Mouse (Mus musculus) liver, embryonic 11.5 days (tissue): ENCODE measurements around the gene Olfr1166. TPM values are rescaled to one million over a fixed set of nuclear protein-coding genes. Genes with fewer than 3 reads are reported as not detected.
"Not testable (repeated sequence)": the region's sequence is repeated elsewhere in the genome, so short reads cannot be mapped to it uniquely, and the experiment has no call there.

Experiments used
- ATAC-seq: fragments of 200-750 bp; cut with Nextera tagmentation; replicated peaks from 2 replicates; pipeline ENCODE4 v1.8.0; 2017; ENCODE audit warnings: moderate number of reproducible peaks, mild to moderate bottlenecking, moderate TSS enrichment, moderate library complexity; ENCODE audit not compliant: low FRiP score
- DNase-seq: peaks from one replicate; pipeline ENCODE4 v3.0.0-alpha.2; 2017; ENCODE audit warnings: low spot score
- H3K27ac ChIP-seq: fragments of 300-500 bp; sonication (generic); 2 replicates; pipeline ENCODE4 v1.5.1; 2014; ENCODE audit warnings: mild to moderate bottlenecking, low read depth, low read length, control low read depth
- H3K27me3 ChIP-seq: fragments of 300-500 bp; sonication (generic); replicated peaks from 2 replicates; pipeline ENCODE4 v1.6.1; 2014; ENCODE audit warnings: low read length, mixed read lengths; ENCODE audit not compliant: control insufficient read depth, insufficient read depth
- H3K36me3 ChIP-seq: fragments of 300-500 bp; sonication (generic); 2 replicates; pipeline ENCODE4 v1.6.1; 2014; ENCODE audit warnings: mild to moderate bottlenecking, low read length, moderate library complexity, mixed read lengths; ENCODE audit not compliant: control insufficient read depth, insufficient read depth
- H3K4me1 ChIP-seq: fragments of 300-500 bp; sonication (generic); replicated peaks from 2 replicates; pipeline ENCODE4 v1.6.1; 2014; ENCODE audit warnings: low read length, mixed read lengths; ENCODE audit not compliant: control insufficient read depth, insufficient read depth
- H3K4me2 ChIP-seq: fragments of 300-500 bp; sonication (generic); 2 replicates; pipeline ENCODE4 v1.6.1; 2014; ENCODE audit warnings: mild to moderate bottlenecking, control low read depth, moderate library complexity
- H3K4me3 ChIP-seq: fragments of 300-500 bp; sonication (generic); 2 replicates; pipeline ENCODE4 v1.5.1; 2014; ENCODE audit warnings: low read depth, low read length, control low read depth
- H3K9ac ChIP-seq: fragments of 300-500 bp; sonication (generic); 2 replicates; pipeline ENCODE4 v1.6.1; 2014; ENCODE audit warnings: low read depth, low read length, control low read depth
- H3K9me3 ChIP-seq: fragments of 300-500 bp; sonication (generic); 2 replicates; pipeline ENCODE4 v1.6.1; 2016; ENCODE audit warnings: low read length, inconsistent platforms, mixed read lengths; ENCODE audit not compliant: control insufficient read depth
- WGBS: fragments of 180-500 bp; shearing (Covaris S2); extraction: QIAGEN DNeasy Blood & Tissue Kit; methylation state at CpG from one replicate; pipeline ENCODE4 v1.1.7; 2014; 5-methylcytosine and 5-hydroxymethylcytosine counted together
- polyA plus RNA-seq: library from polyadenylated mRNA; unstranded; fragments of >200 nt; fragmentation: Nextera tagmentation; extraction: Ambion mirVana; gene quantifications from 2 replicates; pipeline ENCODE4 v1.2.1, GENCODE M21; 2014

Gene Olfr1166
- polyA plus RNA-seq = not detected in 2 replicates

GRCm38 (mm10) chr2:88128172-88128571 is at the start of gene Olfr1166:
Gene Olfr1166, minus strand, starts transcription at chr2:88128272.
- 85% methylated on average over 1 of the region's 1 CpGs for WGBS
- H3K27me3 ChIP-seq = no peaks in the 10 kb centered on the region
- ATAC-seq = no peak
- no peak within 1 kb of the TSS for H3K4me3 ChIP-seq
- no peak for DNase-seq
- H3K27ac ChIP-seq = no peak within 1 kb of the TSS
- no peaks in the 10 kb centered on the region for H3K4me1 ChIP-seq
- no peaks in the 10 kb centered on the region for H3K9me3 ChIP-seq
- no peaks in the 10 kb centered on the region for H3K36me3 ChIP-seq
- H3K9ac ChIP-seq = no peak within 1 kb of the TSS
- no peak within 1 kb of the TSS for H3K4me2 ChIP-seq

GRCm38 (mm10) chr2:88155093-88155492 is 27.0 kb upstream of the Olfr1166 start, which contains the start of gene Olfr1167:
Gene Olfr1167, minus strand, starts transcription at chr2:88155193.
- H3K36me3 ChIP-seq, DNase-seq, ATAC-seq, H3K27ac ChIP-seq, H3K4me3 ChIP-seq, H3K9me3 ChIP-seq, H3K4me1 ChIP-seq, H3K27me3 ChIP-seq, H3K9ac ChIP-seq, H3K4me2 ChIP-seq: not testable (repeated sequence)
- 93% methylated on average over 1 of the region's 1 CpGs for WGBS

DNA sequence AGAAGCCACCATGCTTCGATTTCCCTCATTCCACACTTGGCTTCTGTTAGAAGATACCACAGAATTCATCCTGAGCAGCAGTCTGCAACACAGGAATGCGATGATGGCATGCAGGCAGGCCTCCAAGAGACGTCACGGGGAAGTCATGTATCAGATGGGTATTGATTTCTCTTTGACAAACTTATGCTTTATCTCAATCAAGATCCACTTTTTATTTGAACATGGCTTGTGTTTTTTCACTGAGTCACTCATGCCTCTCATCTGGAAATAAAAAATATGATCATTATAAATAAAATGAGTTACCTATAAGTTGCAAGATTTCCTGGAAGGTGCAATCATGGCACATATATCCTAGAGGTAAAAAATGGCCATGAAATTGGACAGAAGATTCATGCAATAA is 34.2 kb downstream of the Olfr1166 start, which contains the start of gene Olfr1164:
Gene Olfr1164, minus strand, starts transcription at position 101 of the 400 bp plus-strand sequence.
- no peaks in the 10 kb centered on the region for H3K9me3 ChIP-seq
- 74% methylated on average over 4 of the region's 4 CpGs for WGBS
- no peak for DNase-seq

More for the DNA sequence above, 34.2 kb downstream of the Olfr1166 start, which contains the start of gene Olfr1164:
- H3K4me3 ChIP-seq = no peak within 1 kb of the TSS
- no peaks in the 10 kb centered on the region for H3K36me3 ChIP-seq
- no peak for ATAC-seq
- H3K27me3 ChIP-seq = no peaks in the 10 kb centered on the region
- H3K4me1 ChIP-seq = no peaks in the 10 kb centered on the region
- no peak within 1 kb of the TSS for H3K4me2 ChIP-seq
- no peak within 1 kb of the TSS for H3K27ac ChIP-seq
- no peak within 1 kb of the TSS for H3K9ac ChIP-seq

Other genes starting within 250 kb of the Olfr1166 start
- gene Olfr1153, start 233.3 kb downstream of the Olfr1166 start, polyA plus RNA-seq = not detected in 2 replicates
- gene Olfr1154, start 223.1 kb downstream of the Olfr1166 start, polyA plus RNA-seq = not detected in 2 replicates
- not detected in 2 replicates for gene Olfr1155, start 183.1 kb downstream of the Olfr1166 start, polyA plus RNA-seq
- not detected in 2 replicates for gene Olfr1156, start 175.2 kb downstream of the Olfr1166 start, polyA plus RNA-seq
- not detected in 2 replicates for gene Olfr1157, start 160.0 kb downstream of the Olfr1166 start, polyA plus RNA-seq
- not detected in 2 replicates for gene Olfr74, start 153.6 kb downstream of the Olfr1166 start, polyA plus RNA-seq
- gene Olfr1158, start 138.2 kb downstream of the Olfr1166 start, polyA plus RNA-seq = not detected in 2 replicates
- gene Olfr1160, start 120.0 kb downstream of the Olfr1166 start, polyA plus RNA-seq = not detected in 2 replicates
- gene Olfr1161, start 105.5 kb downstream of the Olfr1166 start, polyA plus RNA-seq = not detected in 2 replicates
- gene Olfr73, start 90.6 kb downstream of the Olfr1166 start, polyA plus RNA-seq = not detected in 2 replicates
- gene Olfr1162, start 77.1 kb downstream of the Olfr1166 start, polyA plus RNA-seq = not detected in 2 replicates
- gene Olfr1163, start 56.4 kb downstream of the Olfr1166 start, polyA plus RNA-seq = not detected in 2 replicates
- gene Olfr1164, start 34.3 kb downstream of the Olfr1166 start, polyA plus RNA-seq = not detected in 2 replicates
- gene Olfr1167, start 26.9 kb upstream of the Olfr1166 start, polyA plus RNA-seq = not detected in 2 replicates
- gene Olfr1168, start 53.6 kb upstream of the Olfr1166 start, polyA plus RNA-seq = not detected in 2 replicates
- not detected in 2 replicates for gene Olfr1170, start 100.1 kb upstream of the Olfr1166 start, polyA plus RNA-seq
- gene Olfr1173, start 151.6 kb upstream of the Olfr1166 start, polyA plus RNA-seq = not detected in 2 replicates
- not detected in 2 replicates for gene Olfr1174-ps, start 186.9 kb upstream of the Olfr1166 start, polyA plus RNA-seq
- gene Olfr1175-ps, start 198.9 kb upstream of the Olfr1166 start, polyA plus RNA-seq = not detected in 2 replicates
- gene Olfr1176, start 208.4 kb upstream of the Olfr1166 start, polyA plus RNA-seq = not detected in 2 replicates
- not detected in 2 replicates for gene Olfr1177-ps, start 218.2 kb upstream of the Olfr1166 start, polyA plus RNA-seq